Mouse (Mus musculus) brain, embryonic 14.5 days (tissue): ENCODE measurements around the gene Zdhhc13.

Experiments used
- CTCF ChIP-seq: fragments of 200-500 bp; IDR thresholded peaks from 2 replicates; pipeline ENCODE4 v1.5.1; 2012; ENCODE audit warnings: inconsistent platforms, mild to moderate bottlenecking, moderate library complexity, borderline replicate concordance; ENCODE audit not compliant: insufficient read depth, insufficient read length; ENCODE audit errors: extremely low read depth
- POLR2A ChIP-seq: fragments of 200-500 bp; IDR thresholded peaks from 2 replicates; pipeline ENCODE4 v1.6.1; 2012; ENCODE audit warnings: mild to moderate bottlenecking, inconsistent platforms, borderline replicate concordance; ENCODE audit not compliant: poor library complexity, insufficient read depth, insufficient read length, severe bottlenecking; ENCODE audit errors: extremely low read depth

DNA sequence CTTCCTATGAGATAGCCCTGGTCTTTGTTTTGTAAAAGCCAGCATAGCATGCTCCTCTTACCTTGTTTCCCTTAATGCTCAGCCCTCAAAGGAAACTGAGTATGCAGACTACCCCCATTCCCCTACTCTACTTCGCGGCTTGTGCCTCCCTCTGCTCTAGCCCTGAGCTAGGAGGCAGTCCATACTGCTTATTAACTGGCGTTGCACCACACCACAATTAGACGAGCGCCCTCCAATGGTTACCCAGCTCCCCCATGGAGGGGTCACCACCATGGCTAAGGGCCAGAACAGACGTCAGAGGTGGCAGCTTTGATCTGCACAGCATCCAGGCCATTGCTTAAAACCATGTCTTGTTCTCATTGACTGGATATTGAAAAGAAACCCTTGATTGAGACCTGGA, 58.0 kb downstream of the Zdhhc13 start:
- TF ChIP-seq CTCF (no peak), POLR2A (no peak)
